Mouse (Mus musculus): ENCODE data around the gene Hist1h2ae.

Hist1h2ae gene

GRCm38 (mm10) chr13:23521703-23522102 lies 49.3 kb downstream of the Hist1h2ae start:
- DNase-seq (ENCODE audit: low read depth, low spot score): peak; percentile 83
